Mouse (Mus musculus): ENCODE data around the gene Esyt2. TPM values are rescaled to one million over a fixed set of nuclear protein-coding genes. Genes with fewer than 3 reads are reported as not detected.

The Esyt2 gene
- polyA plus RNA-seq, 1 experiment from 2014 or later: 37.5 TPM

DNA sequence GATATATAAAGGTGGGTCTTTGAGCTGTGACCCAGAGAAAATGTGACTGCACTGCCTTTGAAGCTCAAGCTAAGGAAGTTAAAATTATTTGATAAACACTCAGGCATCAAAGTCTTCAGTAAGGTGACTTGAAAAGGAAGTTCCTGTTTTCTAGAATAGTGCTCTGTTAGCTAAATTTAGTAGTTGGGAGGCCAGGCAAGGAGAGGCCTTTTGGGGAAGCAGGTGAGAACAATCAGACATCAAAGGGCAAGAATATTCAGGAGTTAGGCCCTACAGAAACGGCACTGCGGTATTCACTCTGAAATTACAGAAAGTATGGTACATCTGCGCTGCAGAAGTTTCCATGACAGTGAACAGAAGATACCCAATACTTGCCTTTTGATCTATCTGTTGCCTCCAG lies 34.5 kb downstream of the Esyt2 start:
- no peaks in the 10 kb centered on the region for H3K27me3 ChIP-seq (replicated peaks; ENCODE audit: control insufficient read depth, insufficient read depth, low read length)
- 78% methylated on average over 3 of the region's 3 CpGs for WGBS
- H3K9ac ChIP-seq (ENCODE audit: low read length): no peak overlapping the region
- H3K4me1 ChIP-seq (replicated peaks; ENCODE audit: control insufficient read depth, insufficient read depth, low read length): no peaks in the 10 kb centered on the region
- no peak for ATAC-seq (replicated peaks; ENCODE audit: low FRiP score, low TSS enrichment, low read depth)
- no peaks in the 10 kb centered on the region for H3K36me3 ChIP-seq (ENCODE audit: control insufficient read depth, insufficient read depth, low read length)
- H3K4me2 ChIP-seq (ENCODE audit: low read length): no peak overlapping the region
- no peak overlapping the region for H3K27ac ChIP-seq (ENCODE audit: low read depth)
- DNase-seq (ENCODE audit: low spot score): no peak
- no peak overlapping the region for H3K4me3 ChIP-seq (ENCODE audit: low read depth, low read length)
- no peaks in the 10 kb centered on the region for H3K9me3 ChIP-seq (ENCODE audit: control insufficient read depth, low read length)

DNA sequence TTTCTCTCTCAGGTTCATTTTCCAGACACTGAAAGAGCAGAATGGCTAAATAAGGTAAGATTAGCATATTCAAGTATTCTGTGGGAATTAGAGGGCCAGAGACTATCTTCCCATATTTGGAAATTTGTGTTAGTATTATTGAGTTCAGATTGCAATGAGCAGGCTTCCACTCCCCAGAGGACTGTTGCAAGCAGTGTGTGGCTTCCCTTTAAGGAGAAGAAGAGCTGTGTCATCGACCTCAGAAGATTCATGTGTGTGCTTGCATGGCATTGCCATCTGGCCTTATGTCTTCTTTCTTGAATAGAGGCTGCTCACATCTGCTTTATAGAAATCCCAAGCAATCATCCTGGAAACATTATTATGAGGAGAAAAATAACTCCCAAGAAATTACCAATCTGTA lies 36.8 kb downstream of the Esyt2 start:
- Histone ChIP-seq H3K4me2 (ENCODE audit: low read length) (no peak overlapping the region), H3K27me3 (replicated peaks; ENCODE audit: control insufficient read depth, insufficient read depth, low read length) (no peaks in the 10 kb centered on the region), H3K4me1 (replicated peaks; ENCODE audit: control insufficient read depth, insufficient read depth, low read length) (no peaks in the 10 kb centered on the region), H3K27ac (ENCODE audit: low read depth) (no peak overlapping the region), H3K9me3 (ENCODE audit: control insufficient read depth, low read length) (no peaks in the 10 kb centered on the region), H3K36me3 (ENCODE audit: control insufficient read depth, insufficient read depth, low read length) (peaks cover 3% of the 10 kb centered on the region; the same call in 1 of the 2 replicates), H3K4me3 (ENCODE audit: low read depth, low read length) (no peak overlapping the region), H3K9ac (ENCODE audit: low read length) (no peak overlapping the region)
- ATAC-seq (replicated peaks; ENCODE audit: low FRiP score, low TSS enrichment, low read depth) (no peak), DNase-seq (ENCODE audit: low spot score) (no peak)
- 71% methylated on average over 1 of the region's 1 CpGs for WGBS

DNA sequence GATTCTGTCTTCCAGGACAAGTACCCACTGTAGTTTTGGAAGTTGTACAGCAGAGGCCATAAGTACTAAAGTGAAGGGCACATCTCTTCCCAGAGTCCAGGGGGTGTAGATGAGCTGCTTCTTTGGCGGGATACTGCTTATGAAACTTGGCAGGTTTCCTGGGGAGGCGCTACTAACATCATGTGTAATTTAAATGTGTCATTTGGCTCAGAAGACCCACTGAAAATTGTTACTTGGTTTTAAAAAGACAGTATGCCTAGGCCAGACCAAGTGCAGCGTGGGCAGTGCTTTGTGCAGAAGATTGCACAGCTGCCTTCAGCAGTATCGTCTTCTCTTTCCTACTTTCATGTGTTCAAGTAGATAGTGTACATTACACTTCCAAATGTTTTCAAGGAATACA lies 44.5 kb downstream of the Esyt2 start:
- 63% methylated on average over 4 of the region's 4 CpGs for whole genome bisulfite sequencing
- Histone ChIP-seq H3K9me3 (ENCODE audit: control insufficient read depth, low read length) (no peaks in the 10 kb centered on the region), H3K27ac (ENCODE audit: low read depth) (peak overlapping the region; percentile 74), H3K4me3 (ENCODE audit: low read depth, low read length) (no peak overlapping the region), H3K4me1 (replicated peaks; ENCODE audit: control insufficient read depth, insufficient read depth, low read length) (0 out of 2 replicates have a peak, but pooled peaks cover 3% of the 10 kb centered on the region), H3K9ac (ENCODE audit: low read length) (no peak overlapping the region), H3K36me3 (ENCODE audit: control insufficient read depth, insufficient read depth, low read length) (peaks cover 34% of the 10 kb centered on the region), H3K27me3 (replicated peaks; ENCODE audit: control insufficient read depth, insufficient read depth, low read length) (no peaks in the 10 kb centered on the region), H3K4me2 (ENCODE audit: low read length) (no peak overlapping the region)
- no peak; the same call in 1 of the 2 replicates for ATAC-seq (replicated peaks; ENCODE audit: low FRiP score, low TSS enrichment, low read depth)
- no peak for DNase-seq (ENCODE audit: low spot score)

DNA sequence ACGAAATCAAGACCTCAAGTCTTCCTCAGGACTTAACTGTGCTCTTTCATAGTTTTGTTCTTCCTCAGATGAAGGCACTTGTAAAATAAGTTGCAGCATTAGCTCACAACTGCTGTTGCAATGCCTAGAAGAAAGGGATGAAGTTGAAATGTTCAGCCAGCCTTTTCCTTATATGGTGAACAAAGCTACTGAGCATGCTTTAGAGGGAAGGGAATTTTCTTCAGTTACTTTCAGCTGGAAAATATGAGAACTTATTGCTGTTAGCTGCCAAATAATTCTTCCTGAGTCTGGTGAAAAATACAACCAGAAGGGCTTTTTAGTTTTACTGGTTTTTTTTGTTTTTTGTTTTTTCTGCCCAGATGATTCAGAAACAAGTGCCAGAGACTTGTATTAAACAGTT lies 45.2 kb downstream of the Esyt2 start:
- no peaks in the 10 kb centered on the region for H3K27me3 ChIP-seq (replicated peaks; ENCODE audit: control insufficient read depth, insufficient read depth, low read length)
- peaks cover 31% of the 10 kb centered on the region for H3K36me3 ChIP-seq (ENCODE audit: control insufficient read depth, insufficient read depth, low read length)
- H3K4me1 ChIP-seq (replicated peaks; ENCODE audit: control insufficient read depth, insufficient read depth, low read length): 0 out of 2 replicates have a peak, but pooled peaks cover 3% of the 10 kb centered on the region
- peak overlapping the region; percentile 87 for H3K27ac ChIP-seq (ENCODE audit: low read depth)
- H3K9ac ChIP-seq (ENCODE audit: low read length): no peak overlapping the region
- WGBS: 68% methylated on average over 1 of the region's 1 CpGs
- no peak for DNase-seq (ENCODE audit: low spot score)
- no peaks in the 10 kb centered on the region for H3K9me3 ChIP-seq (ENCODE audit: control insufficient read depth, low read length)
- 0 out of 2 replicates have a peak, but pooled peaks have one; percentile 62 for ATAC-seq (replicated peaks; ENCODE audit: low FRiP score, low TSS enrichment, low read depth)
- no peak overlapping the region for H3K4me2 ChIP-seq (ENCODE audit: low read length)
- no peak overlapping the region for H3K4me3 ChIP-seq (ENCODE audit: low read depth, low read length)

DNA sequence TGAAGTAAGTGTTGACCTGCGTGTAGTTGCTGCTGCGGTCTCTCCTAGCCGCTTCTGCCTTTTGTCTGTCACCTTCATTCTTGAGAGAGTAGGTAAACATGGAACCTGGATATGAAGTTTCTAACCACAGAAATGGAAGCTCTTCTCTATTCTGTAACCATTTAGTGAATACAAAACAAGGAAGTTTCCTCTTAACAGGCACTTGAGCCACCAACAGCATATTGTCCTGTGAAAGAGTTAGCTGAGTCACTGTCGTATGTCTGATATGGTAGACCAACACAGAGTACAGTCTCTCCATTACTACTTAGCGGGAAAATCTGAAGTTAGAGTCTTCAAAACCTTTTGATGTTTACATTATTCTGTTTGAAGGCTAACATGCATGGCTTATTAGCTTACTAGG lies 53.3 kb downstream of the Esyt2 start:
- DNase-seq (ENCODE audit: low spot score) (no peak), ATAC-seq (replicated peaks; ENCODE audit: low FRiP score, low TSS enrichment, low read depth) (no peak)
- no peak overlapping the region for H3K9ac ChIP-seq (ENCODE audit: low read length)
- no peak overlapping the region for H3K4me3 ChIP-seq (ENCODE audit: low read depth, low read length)
- no peaks in the 10 kb centered on the region for H3K27me3 ChIP-seq (replicated peaks; ENCODE audit: control insufficient read depth, insufficient read depth, low read length)
- peaks cover 26% of the 10 kb centered on the region for H3K36me3 ChIP-seq (ENCODE audit: control insufficient read depth, insufficient read depth, low read length)
- H3K9me3 ChIP-seq (ENCODE audit: control insufficient read depth, low read length): no peaks in the 10 kb centered on the region
- no peaks in the 10 kb centered on the region for H3K4me1 ChIP-seq (replicated peaks; ENCODE audit: control insufficient read depth, insufficient read depth, low read length)
- 91% methylated on average over 5 of the region's 5 CpGs for WGBS
- H3K4me2 ChIP-seq (ENCODE audit: low read length): no peak overlapping the region
- H3K27ac ChIP-seq (ENCODE audit: low read depth): no peak overlapping the region

DNA sequence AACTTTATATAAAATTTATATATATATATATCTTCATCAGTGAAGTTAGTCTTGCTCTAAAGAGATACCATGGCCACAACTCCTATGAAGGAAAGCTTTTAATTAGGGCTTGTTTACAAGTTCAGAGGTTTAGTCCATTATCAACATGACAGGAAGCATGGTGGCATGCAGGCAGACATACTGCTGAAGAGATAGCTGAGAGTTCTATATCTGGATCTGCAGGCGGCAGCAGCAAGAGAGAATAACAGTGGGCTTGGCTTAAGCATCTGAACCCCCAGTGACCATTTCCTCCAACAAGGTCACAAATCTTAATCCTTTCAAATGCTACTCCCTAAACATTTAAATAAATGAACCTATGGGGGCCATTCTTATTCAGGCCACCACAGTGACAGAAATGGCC lies 59.2 kb downstream of the Esyt2 start:
- no peak overlapping the region for H3K9ac ChIP-seq (ENCODE audit: low read length)
- ATAC-seq (replicated peaks; ENCODE audit: low FRiP score, low TSS enrichment, low read depth) (no peak), DNase-seq (ENCODE audit: low spot score) (no peak)
- H3K27me3 ChIP-seq (replicated peaks; ENCODE audit: control insufficient read depth, insufficient read depth, low read length): no peaks in the 10 kb centered on the region
- WGBS: 94% methylated on average over 1 of the region's 1 CpGs
- H3K27ac ChIP-seq (ENCODE audit: low read depth): no peak overlapping the region
- no peaks in the 10 kb centered on the region for H3K9me3 ChIP-seq (ENCODE audit: control insufficient read depth, low read length)
- H3K4me3 ChIP-seq (ENCODE audit: low read depth, low read length): no peak overlapping the region
- peaks cover 66% of the 10 kb centered on the region for H3K36me3 ChIP-seq (ENCODE audit: control insufficient read depth, insufficient read depth, low read length)
- no peaks in the 10 kb centered on the region for H3K4me1 ChIP-seq (replicated peaks; ENCODE audit: control insufficient read depth, insufficient read depth, low read length)
- H3K4me2 ChIP-seq (ENCODE audit: low read length): no peak overlapping the region

DNA sequence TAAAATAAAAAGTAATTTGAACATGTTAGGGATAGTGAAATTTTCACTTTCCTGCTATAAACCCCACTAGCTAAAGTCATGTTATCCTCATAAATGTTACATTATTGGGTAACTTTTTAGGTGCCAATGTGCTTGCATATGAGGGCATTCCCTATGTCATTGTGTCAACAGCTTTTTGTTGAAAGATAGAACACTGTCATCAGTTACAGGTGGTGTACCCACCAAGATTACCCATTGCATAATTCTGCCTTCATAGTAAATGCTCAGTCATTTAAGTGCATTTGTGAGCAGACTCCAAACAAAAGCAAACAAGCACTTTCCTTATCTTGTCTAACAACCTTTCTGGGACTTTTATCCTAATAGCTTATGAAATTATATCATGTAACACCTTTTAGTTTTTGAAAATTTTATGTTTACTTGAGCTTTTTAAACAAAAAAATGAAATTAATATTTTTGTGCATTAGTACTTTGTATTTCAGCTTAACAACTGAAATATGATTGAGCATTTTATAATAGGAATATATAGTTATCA lies 67.8 kb downstream of the Esyt2 start:
- no peak for ATAC-seq (replicated peaks; ENCODE audit: low FRiP score, low TSS enrichment, low read depth)
- Histone ChIP-seq H3K9me3 (ENCODE audit: control insufficient read depth, low read length) (no peaks in the 10 kb centered on the region), H3K4me1 (replicated peaks; ENCODE audit: control insufficient read depth, insufficient read depth, low read length) (no peaks in the 10 kb centered on the region), H3K4me3 (ENCODE audit: low read depth, low read length) (no peak overlapping the region), H3K36me3 (ENCODE audit: control insufficient read depth, insufficient read depth, low read length) (peaks cover 66% of the 10 kb centered on the region), H3K9ac (ENCODE audit: low read length) (no peak overlapping the region), H3K4me2 (ENCODE audit: low read length) (no peak overlapping the region), H3K27ac (ENCODE audit: low read depth) (no peak overlapping the region), H3K27me3 (replicated peaks; ENCODE audit: control insufficient read depth, insufficient read depth, low read length) (no peaks in the 10 kb centered on the region)
- DNase-seq (ENCODE audit: low spot score): no peak

DNA sequence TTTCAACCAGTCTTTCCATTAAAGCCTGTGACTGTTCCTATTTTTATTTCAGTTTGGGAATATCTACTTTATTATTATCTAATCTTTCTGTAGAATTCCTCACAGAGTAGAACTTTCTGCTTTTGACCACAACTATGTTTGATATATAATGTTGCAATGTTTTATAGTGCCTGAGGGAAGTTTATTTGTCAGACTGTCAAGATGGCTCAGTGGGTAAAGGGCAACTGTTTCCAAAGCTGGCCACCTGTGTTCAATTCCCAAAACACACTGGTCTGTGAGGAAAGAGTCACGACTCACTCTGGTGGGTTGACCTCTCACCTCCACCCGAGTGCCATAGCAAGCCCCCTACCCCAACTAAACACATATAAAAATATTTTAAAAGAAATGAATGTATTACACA lies 68.4 kb downstream of the Esyt2 start:
- no peaks in the 10 kb centered on the region for H3K27me3 ChIP-seq (replicated peaks; ENCODE audit: control insufficient read depth, insufficient read depth, low read length)
- H3K4me2 ChIP-seq (ENCODE audit: low read length): no peak overlapping the region
- H3K9ac ChIP-seq (ENCODE audit: low read length): no peak overlapping the region
- no peak overlapping the region for H3K27ac ChIP-seq (ENCODE audit: low read depth)
- no peaks in the 10 kb centered on the region for H3K9me3 ChIP-seq (ENCODE audit: control insufficient read depth, low read length)
- ATAC-seq (replicated peaks; ENCODE audit: low FRiP score, low TSS enrichment, low read depth) (no peak), DNase-seq (ENCODE audit: low spot score) (no peak)
- WGBS: 80% methylated on average over 2 of the region's 2 CpGs
- peaks cover 65% of the 10 kb centered on the region for H3K36me3 ChIP-seq (ENCODE audit: control insufficient read depth, insufficient read depth, low read length)
- no peaks in the 10 kb centered on the region for H3K4me1 ChIP-seq (replicated peaks; ENCODE audit: control insufficient read depth, insufficient read depth, low read length)
- no peak overlapping the region for H3K4me3 ChIP-seq (ENCODE audit: low read depth, low read length)

DNA sequence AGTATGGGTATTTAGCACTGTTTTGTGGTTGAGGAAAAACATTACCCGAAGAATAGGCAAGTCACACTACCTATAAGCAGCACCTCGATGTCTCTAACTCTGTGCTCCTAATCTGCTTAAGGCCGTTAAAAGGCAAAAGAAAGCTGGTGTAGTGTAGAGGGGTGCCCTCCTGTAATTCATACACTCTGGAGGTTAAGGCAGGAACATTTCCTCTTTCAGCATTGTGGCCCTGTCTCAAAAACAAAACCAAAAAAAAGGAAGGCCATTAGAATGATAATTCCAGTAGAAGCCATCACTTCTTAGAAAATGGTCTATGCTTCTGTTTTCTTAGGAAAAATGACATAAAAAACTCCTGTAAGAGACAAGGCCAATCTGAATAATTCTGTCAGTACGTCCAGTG lies 70.0 kb downstream of the Esyt2 start:
- Histone ChIP-seq H3K27me3 (replicated peaks; ENCODE audit: control insufficient read depth, insufficient read depth, low read length) (no peaks in the 10 kb centered on the region), H3K9ac (ENCODE audit: low read length) (no peak overlapping the region), H3K36me3 (ENCODE audit: control insufficient read depth, insufficient read depth, low read length) (peaks cover 59% of the 10 kb centered on the region), H3K27ac (ENCODE audit: low read depth) (no peak overlapping the region), H3K9me3 (ENCODE audit: control insufficient read depth, low read length) (no peaks in the 10 kb centered on the region), H3K4me2 (ENCODE audit: low read length) (no peak overlapping the region), H3K4me1 (replicated peaks; ENCODE audit: control insufficient read depth, insufficient read depth, low read length) (no peaks in the 10 kb centered on the region), H3K4me3 (ENCODE audit: low read depth, low read length) (no peak overlapping the region)
- 92% methylated on average over 4 of the region's 4 CpGs for WGBS
- DNase-seq (ENCODE audit: low spot score) (no peak), ATAC-seq (replicated peaks; ENCODE audit: low FRiP score, low TSS enrichment, low read depth) (no peak)

Measured in intestine, embryonic 14.5 days (tissue).